Mouse (Mus musculus): ENCODE data around the gene Bglap2. TPM values are rescaled to one million over a fixed set of nuclear protein-coding genes. Genes with fewer than 3 reads are reported as not detected.
"Not testable (repeated sequence)": the region's sequence is repeated elsewhere in the genome, so short reads cannot be mapped to it uniquely, and the experiment has no call there.

Gene Bglap2
- 0.84 TPM in 1 of 2 replicates, not detected in the other for total RNA-seq (2015)
- 0.66 TPM in 1 of 2 replicates, not detected in the other for total RNA-seq (2017)

DNA sequence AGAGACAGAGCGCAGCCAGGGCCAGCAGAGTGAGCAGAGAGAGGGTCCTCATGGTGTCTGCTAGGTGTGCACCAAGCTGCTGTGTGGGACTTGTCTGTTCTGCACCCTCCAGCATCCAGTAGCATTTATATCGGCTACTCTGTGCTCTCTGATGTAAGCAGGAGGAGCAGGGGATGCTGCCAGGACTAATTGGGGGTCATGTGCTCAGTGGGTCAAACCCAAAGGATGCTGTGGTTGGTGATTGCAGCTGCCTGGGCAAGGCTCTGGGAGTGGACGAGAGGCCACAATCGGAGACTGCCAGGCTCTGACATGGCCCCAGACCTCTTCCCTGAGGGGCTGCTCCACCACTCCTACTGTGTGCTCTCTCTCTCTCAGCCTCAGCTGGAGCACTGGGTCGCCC, at the start of gene Bglap2:
Bglap2 (minus strand) TSS at position 101 of the 400 bp plus-strand sequence.
- not testable (repeated sequence) for ATAC-seq (ENCODE audit: poor library complexity, severe bottlenecking)

DNA sequence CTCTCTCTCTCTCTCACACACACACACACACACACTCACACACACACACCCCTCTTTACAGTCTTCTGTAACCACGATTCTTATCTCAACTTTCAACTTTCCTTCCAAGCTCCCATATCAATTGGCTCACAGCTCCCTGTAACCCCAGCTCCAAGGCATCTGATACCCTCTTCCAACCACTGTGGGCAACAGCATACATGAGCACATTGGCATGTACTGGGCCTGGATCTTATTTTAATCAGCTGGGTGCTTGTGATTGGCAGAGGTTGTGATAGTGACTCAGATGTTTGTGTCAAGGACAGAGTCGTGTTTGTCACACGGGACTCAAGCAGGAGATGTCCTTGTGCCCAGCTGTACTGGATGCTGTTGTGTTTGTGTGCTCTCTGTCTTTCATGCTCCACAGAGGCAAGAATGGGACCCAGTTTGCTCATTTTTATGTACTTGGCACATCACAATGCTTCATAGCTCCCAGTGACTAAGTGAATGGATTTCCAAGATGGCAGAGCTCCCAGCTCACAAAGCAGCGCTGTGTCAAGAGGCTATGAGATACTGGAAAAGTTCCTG, 48.9 kb upstream of the Bglap2 start:
- no peak for ATAC-seq (ENCODE audit: poor library complexity, severe bottlenecking)

DNA sequence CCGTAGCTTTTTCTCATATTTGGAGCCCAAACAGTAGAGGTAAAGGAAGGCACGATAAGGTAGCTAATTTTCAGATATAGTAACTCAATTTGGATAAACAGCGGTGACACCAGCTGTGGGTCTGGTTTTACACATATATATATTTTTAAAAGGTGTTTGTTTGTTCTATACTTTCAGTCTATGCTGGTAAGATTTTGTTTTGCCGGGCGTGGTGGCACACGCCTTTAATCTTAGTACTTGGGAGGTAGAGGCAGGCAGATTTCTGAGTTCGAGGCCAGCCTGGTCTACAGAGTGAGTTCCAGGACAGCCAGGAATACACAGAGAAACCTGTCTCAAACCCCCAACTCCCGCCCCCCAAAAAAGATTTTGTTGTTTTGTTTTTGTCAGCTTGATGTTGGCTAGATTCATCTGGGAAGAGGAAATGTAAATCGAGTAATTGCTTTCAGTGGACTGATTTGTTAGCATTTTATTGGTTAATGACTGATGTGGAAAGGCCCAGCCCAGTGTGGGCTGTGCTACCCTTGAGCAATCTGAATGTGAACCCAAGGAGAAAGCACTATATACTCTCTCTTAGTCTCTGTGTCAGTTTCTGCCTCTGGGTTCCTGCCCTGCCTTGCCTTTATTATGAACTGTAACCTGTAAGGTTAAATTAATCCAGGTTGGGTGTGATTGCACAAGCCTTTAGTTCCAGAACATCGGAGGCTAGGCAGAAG, 47.4 kb upstream of the Bglap2 start:
- no peak for ATAC-seq (ENCODE audit: poor library complexity, severe bottlenecking)

DNA sequence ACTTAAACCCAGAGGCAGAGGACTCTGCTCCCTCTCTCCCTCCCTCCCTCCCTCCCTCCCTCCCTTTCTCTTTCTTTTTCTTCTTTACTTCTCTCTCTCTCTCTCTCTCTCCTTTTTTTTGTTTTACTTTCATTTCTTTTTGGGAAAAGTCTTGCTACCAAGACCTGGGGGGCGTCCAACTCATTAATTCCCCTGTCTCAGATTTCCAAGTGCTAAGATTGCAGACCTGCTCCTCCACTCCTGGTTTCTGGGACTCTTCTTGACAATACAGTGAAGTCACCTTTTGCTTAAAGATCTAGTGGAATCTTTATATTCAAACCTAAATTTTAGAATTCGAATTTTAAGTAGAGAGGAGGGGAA, 46.8 kb upstream of the Bglap2 start:
- ATAC-seq (ENCODE audit: poor library complexity, severe bottlenecking): no peak

DNA sequence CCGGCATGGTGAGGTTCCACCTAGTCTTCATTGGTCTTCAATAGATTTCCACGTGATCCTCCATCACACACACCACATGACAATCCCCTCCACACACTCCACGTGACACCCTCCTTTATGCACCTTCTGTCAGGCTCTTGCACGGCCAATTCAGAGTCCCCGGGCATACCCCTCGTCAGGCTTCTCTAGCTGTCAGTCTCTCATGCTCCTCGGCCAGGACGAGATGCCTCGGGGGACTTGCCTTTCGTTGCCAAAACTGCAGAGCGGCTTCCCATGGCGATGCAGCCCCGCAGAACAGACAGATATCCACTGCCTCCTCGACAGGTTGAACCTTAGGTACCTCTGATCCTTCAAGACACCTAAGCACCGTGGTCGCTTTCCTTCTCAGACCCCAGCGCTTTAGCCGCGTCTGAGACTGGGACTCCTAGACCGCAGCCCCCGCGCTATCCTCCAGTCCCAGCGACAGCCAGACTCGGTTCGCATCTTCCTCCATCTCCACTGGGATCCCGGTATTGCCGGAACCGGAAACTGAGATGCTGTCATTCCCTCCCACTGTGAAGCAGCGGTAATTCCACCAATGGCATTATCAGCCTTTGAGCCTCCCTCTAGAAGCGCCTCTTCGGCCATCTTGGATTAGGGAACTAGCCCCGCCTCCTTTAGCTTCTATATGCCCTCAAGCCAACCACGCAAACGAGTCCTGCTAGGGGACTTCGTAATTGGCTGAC, 46.3 kb upstream of the Bglap2 start, which contains the start of gene Slc25a44:
Slc25a44 (minus strand) TSS at position 535 of the 725 bp plus-strand sequence.
- peak; percentile 88 for ATAC-seq (ENCODE audit: poor library complexity, severe bottlenecking)

DNA sequence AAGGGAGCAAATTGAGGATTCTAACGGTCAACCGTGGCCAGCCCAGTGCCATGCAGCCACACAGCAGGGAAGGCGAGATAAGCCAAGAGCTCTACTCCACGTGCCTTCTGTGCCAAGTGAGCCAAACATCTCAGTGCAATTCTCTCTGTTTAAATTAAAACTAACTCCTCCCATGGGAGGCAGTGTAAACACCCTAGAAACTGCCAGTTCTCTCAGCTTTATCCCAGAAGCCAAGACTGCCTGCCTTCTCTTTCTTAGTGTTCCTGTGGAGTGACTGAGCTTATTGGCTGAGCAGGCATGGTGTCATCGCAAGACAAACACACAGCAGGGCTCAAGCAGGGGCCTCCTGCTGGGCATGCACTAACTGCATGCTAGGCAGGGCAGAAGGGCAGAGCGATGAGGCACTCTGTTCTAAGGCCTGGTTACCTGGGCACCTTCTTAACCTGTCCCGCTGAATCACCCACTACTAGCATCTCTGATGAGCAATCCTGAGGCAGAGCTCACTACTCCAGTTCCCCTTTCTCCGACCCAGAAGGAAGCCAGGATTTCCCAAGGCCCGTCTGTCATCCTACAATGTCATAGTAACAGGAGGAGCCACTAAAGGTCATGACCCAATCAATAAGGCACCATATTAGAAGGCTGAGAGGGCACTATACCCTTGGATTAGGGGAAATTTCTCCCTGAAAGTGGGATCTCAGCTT, 43.7 kb upstream of the Bglap2 start:
- ATAC-seq (ENCODE audit: poor library complexity, severe bottlenecking): peak; percentile 81

DNA sequence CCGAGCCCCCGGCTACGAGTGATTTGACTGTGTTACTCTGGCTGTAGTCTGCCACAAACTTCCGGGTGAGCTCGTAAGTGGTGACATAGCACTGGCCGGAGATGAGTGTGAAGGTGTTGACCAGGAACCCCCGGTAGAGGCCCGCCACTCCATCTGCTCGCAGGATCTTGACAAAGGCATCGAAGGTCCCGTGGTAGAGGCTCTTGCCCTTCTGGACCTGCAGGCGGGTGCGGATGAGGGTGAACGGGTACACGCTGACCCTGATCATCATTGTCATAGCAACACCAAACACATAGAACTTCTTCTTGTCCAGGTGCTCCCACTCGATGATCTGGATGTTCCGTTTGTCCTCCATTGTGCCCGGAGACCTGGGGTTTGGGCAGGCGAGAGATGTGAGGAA, 42.3 kb upstream of the Bglap2 start:
- ATAC-seq (ENCODE audit: poor library complexity, severe bottlenecking): no peak

DNA sequence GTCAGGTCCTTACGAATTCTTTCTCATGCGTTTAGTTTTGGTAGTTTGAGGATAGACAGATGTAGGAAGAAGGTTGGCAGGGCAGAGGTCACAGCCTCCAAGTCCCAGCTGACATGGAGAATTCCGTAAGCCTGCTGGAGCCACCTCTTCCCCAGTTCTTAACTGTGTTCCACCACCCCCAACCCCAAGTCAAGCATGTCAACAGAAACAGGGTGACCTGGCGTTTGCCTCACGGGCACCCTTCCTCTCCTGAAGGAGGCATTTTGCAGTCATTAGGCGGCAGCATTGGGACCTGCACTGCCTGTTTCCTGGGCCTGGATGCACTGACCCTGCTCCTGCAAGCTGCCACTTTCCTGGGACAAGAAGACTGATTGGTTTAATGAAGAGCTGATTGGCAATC, 39.5 kb upstream of the Bglap2 start:
- no peak for ATAC-seq (ENCODE audit: poor library complexity, severe bottlenecking)

DNA sequence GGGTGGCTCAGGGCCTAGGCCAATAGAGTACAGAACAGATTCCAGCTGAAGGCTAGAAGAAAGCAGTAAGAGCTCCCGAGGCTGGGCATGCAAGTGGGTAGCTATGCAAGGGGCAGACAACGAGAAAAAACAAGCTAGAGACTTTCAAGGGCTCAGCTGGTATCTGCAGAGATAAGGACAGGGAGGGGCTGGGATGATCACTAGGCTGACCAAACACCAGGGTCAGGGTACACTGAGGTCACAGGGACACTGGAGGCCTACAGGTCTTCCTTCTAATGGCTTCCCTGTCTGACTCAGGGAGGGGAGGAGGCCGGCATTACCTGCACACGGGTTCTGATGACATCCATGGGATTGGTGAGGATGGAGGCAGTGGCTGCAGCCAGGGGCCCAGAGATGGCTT, 37.2 kb upstream of the Bglap2 start:
- no peak for ATAC-seq (ENCODE audit: poor library complexity, severe bottlenecking)

DNA sequence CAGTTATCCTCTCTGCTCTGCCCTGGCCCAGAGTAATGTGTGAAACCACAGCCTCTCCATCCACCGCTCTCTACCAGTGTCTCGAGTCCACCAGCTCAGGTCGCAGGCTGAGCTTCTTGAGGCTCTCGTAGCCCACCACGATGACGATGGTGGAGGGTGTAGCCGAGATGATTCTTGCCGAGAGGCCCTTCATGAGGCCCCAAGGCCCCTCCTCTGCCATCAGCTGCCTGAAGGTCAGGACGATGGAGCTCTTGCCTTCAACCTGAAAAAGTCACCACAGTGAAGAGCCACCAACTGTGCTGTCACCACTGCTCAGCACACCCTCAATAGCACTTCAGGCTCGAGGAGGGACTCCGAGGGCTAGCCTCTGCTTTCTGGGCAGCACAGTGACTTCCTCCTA, 34.1 kb upstream of the Bglap2 start:
- ATAC-seq (ENCODE audit: poor library complexity, severe bottlenecking): no peak

DNA sequence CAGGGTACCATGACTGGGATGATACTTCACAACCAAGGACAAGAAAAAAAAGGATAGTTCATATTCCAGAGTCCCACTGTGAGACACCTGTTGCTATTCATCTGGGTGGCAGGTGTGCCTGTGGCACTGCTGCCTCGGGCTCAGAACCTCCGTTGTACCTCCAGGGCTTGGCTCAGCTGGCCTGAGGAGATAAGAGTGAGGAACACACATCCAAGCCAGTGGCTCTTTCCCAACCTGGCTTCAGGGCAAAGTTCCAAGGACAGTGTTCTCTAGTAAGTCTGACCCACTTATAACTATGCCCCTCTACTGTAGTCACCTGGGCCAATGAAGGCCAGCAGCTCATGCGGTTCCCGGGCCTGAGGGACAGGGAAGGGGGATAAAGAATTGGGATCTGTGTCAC, 33.2 kb upstream of the Bglap2 start:
- ATAC-seq (ENCODE audit: poor library complexity, severe bottlenecking): no peak

DNA sequence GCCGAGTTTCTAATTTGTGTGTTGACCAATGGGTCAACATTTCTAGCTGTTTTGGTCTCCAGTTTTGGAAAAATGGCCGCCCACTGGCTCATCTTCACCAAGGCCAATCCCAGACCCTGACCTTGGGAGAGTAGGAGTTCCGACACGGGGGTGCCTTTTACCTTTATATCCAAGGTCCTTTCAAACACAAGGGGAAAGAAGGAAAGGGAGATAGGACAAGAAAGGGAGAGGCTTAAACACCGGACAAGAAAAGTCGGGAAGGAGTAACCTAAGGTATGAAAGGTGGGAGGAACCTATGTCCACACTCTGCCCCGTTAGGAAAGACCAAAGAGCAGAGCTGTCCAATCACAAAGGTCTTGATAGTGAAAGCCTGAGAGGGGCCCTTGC, 32.1 kb upstream of the Bglap2 start:
- no peak for ATAC-seq (ENCODE audit: poor library complexity, severe bottlenecking)

DNA sequence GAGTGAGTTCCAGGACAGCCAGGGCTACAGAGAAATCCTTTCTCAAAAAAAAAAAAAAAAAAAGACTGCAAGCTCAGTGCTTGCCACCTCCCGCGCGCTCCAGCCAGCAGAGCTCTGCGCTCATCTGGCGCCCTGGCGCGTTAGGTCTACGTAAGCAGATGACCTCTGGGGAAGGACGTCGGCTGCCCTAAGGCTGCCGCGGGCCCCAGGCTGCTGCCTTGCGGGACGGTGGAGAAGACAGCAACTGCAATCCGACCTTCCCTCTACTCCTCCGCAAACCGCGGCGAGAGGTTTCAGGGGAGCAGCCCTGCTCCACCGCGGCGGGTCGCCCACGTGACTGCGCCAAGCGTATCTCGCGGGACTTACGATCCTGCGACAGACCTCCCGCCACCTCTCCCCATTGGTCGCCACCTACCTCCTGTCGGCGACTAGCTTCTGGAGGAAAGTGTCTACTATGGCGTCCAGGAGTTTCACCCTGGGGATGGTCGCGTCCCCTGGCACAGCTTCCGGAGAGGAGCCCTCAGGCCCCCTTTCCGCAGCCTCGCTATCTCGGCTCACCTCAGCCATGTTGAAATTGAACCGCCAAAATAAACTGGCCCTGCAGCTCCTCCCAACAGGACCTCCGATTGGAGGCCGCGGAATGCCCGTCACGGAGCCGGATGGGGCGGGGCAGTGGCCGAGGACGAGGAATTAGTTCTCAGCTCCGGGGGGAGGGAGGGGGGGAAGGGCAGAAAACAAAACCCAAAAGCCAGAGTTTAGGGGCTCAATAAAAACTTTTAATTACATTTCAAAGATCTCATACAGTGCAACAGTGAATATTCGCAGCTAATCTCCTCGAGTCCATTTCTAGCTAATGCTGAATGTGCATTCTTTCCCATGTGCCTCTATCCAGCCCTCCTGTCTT, 31.5 kb upstream of the Bglap2 start, which contains the start of gene Pmf1:
Pmf1 (minus strand) TSS at position 591 of the 904 bp plus-strand sequence.
- peak; percentile 89 for ATAC-seq (ENCODE audit: poor library complexity, severe bottlenecking)

DNA sequence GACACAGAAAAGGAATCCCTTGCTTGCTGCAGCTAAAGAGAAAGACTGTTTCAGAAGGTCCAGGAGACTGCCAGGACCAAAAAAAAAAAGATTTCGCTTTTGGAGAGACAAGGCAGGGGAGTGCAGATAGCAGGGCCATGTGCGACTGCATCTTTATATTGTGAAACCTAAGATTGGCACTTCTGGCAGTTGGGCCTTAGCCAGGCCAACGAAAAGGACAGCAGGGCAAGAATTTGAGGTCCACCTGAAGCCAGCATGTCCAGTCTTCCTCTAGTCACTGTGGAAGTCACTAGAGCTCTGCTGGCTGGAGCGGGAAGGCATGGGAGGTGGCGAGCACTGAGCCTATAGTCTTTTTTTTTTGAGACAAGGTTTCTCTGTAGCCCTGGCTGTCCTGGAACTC, 30.5 kb upstream of the Bglap2 start:
- no peak for ATAC-seq (ENCODE audit: poor library complexity, severe bottlenecking)

DNA sequence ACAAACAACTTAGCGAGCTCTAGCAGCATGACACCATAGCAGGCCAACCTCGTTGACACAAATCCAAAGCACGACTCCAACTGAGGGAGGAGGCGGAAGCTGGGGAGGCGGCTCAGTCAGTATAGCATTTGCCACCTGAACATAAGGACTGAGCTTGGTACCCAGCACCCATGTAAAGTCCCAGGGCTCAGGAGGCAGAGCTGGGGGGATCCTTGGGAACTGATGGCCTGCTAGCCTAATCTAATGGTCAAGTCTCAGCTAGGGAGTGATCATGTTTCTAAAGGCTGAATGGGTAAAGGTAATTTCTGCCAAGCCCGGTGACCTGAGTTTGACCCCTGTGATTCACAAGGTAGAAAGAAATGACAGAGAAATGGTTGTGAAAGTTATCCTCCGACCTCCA, 29.0 kb upstream of the Bglap2 start:
- ATAC-seq (ENCODE audit: poor library complexity, severe bottlenecking): no peak

DNA sequence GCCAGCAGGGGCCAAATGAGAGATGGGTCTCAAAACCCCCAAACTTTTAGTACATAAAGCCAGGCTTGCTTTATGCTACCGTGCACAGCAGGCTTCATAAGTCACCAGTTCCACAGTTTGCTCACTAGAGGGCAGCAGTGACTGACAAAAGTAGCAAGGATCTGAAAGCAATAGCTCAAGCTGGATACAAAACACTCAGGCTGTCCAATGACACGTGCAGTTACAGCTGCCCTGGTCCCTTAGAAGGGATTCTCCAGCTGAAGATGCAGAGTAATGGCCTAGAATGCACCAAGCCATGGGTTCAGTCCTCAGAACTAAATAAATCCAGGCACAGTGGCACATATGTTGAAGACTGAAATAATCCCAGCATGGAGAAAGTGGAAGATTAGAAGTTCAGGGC, 28.6 kb upstream of the Bglap2 start:
- ATAC-seq (ENCODE audit: poor library complexity, severe bottlenecking): peak; percentile 53

DNA sequence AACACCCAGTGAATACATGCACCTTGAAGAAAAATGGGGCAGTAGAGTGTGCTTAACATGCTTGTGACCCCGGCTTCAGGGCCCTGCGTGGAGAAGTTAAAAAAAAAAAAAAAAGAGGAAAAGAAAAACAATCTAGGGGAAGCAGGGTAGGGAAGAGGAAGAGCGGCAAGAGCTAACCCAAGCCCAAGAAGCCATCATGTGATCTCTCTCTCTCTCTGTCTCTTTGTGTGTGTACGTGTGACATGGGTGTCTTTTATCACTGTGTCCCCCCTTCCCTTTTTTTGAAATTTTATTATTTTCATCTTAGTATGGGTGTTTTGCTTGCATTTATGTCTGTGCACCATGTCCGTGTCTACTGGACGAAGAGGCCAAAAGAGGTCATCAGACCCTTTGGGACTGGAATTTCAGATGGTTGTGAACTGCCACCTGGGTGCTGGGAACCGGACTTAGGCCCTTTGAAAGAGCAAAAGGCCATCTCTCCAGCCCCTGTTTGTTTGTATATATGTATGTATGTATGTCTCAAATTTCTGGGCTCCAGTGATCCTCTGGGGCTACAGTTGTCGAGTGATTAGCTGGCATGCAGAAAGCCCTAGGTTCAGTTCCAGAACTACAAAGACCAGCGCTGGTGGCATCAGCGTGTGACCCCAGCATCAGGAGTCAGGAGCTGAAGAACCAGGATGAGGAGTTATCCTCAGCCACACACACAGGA, 25.2 kb upstream of the Bglap2 start:
- ATAC-seq (ENCODE audit: poor library complexity, severe bottlenecking): peak; percentile 41; the same call in 1 of the 2 replicates

DNA sequence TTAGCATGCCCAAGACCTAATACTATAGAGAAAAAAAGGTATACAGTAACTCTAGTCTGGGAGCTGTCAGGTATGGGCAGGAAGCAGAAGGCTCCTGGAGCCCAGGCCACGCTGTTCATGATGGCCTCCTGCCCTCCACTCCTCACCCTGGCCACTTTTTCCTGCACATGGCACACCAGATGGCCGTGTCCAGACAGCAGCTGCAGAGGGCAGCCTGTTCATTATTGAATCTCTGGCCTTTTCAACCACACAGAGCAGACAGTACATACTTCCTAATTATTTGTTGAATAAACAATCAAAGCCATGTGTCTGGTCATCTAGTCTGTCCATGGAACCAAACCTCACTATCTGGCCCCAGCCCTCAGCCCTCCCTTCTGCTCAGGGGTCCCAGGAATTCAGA, 20.2 kb upstream of the Bglap2 start:
- ATAC-seq (ENCODE audit: poor library complexity, severe bottlenecking): no peak

DNA sequence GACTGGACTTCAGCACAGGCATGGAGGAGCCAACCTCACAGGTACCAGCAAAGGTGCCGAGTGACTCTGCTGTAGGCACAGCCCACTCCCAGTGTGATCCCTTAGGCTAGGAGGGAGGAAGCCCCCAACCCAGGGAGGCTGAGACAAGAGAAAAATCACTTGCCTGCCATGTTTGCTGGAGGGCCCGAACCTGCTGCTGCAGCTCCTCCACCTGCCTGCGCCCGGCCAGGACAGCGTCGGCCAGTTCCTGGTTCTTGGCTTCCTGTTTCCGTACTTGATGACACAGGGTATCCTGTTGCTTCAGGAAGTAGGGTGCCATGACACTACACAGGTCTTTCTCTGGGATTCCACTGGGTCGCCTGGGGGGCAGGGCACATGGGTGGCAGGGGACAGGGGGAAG, 17.2 kb upstream of the Bglap2 start:
- ATAC-seq (ENCODE audit: poor library complexity, severe bottlenecking): peak; percentile 78

DNA sequence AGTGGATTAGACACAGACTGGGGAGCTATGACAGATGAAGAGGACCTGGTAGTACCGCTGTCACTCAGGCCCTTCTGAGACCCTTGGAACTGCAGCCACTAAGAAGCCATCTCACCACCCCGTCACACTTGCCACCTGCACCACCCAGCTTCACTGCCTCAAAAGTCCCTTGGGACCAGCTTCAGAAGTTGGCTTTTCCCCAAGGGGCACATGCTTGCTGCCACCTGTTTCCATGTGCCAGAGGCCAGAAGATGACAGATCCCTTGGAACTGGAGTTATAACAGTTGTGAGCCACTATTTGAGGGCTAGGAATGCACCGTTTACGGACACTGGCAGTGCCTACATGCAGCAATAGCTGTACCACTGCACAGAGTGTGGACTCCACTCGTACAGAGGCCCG, 16.8 kb upstream of the Bglap2 start:
- ATAC-seq (ENCODE audit: poor library complexity, severe bottlenecking): no peak
